Comparison of ENCODE assay signal across 8 mouse cellular contexts in the genomic region with DNA sequence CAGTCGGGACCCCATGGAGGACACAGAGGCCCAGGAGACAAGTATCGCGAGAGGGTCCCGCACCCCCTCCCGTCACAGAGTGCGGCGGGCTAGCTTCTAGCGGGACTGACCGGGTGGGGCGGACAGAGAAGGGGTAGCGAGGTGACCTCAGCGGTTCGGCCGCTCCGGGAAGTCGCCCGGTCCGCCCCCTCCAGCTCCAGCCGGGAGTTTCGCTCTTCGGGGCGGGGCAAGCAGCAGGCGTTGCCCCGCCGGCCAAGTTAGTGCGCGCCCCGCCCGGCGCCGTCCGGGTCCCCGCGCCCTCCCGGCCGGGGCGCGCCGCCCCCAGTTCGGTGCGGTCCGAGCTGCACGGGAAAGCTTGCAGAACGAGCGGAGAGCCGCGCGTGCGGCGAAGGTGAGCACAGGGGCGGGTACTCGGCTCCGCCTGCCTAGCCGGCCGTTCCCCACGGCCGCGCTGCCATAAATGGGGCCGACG. TPM values are rescaled to one million over a fixed set of nuclear protein-coding genes. Genes with fewer than 3 reads are reported as not detected.
DNase-seq lines count a peak whose midpoint lies in the region; ATAC-seq lines count a peak whose summit lies in the region.

Gene Zbtb42, plus strand, starts transcription at position 274 of the 472 bp plus-strand sequence.

- H3K27me3 ChIP-seq in hindbrain, embryonic 14.5 days (ENCODE audit: control insufficient read depth, insufficient read depth, low read length): peaks cover 26% of the 10 kb centered on the region
- H3K27me3 ChIP-seq in midbrain, embryonic 15.5 days (replicated peaks): peaks cover 35% of the 10 kb centered on the region

- no peak for ATAC-seq in hindbrain, embryonic 14.5 days (ENCODE audit: low FRiP score)
- no peak for ATAC-seq in midbrain, embryonic 15.5 days (replicated peaks)

- H3K27ac ChIP-seq in hindbrain, embryonic 14.5 days: no peak within 1 kb of the TSS
- no peak within 1 kb of the TSS for H3K27ac ChIP-seq in midbrain, embryonic 15.5 days

- H3K4me2 ChIP-seq in hindbrain, embryonic 14.5 days (replicated peaks): peak within 1 kb of the TSS; percentile 93
- H3K4me2 ChIP-seq in midbrain, embryonic 15.5 days: peak within 1 kb of the TSS; percentile 86

- WGBS in hindbrain, embryonic 14.5 days: 1% methylated on average over 49 of the region's 60 CpGs
- 0% methylated on average over 60 of the region's 60 CpGs for WGBS in midbrain, embryonic 15.5 days

- peaks cover 25% of the 10 kb centered on the region for H3K4me1 ChIP-seq in hindbrain, embryonic 14.5 days (replicated peaks; ENCODE audit: control insufficient read depth, insufficient read depth, low read length)
- H3K4me1 ChIP-seq in midbrain, embryonic 15.5 days: peaks cover 36% of the 10 kb centered on the region

- peak within 1 kb of the TSS; percentile 47 for H3K4me3 ChIP-seq in hindbrain, embryonic 14.5 days (replicated peaks; ENCODE audit: low read length)
- peak within 1 kb of the TSS; percentile 44 for H3K4me3 ChIP-seq in midbrain, embryonic 15.5 days

- peak; percentile 40 to 43 for DNase-seq in B cell, adult 2 months
- DNase-seq in adrenal gland, adult 2 months: peak; percentile 87
- peak; percentile 72 for DNase-seq in forelimb bud, embryonic 11.5 days (ENCODE audit: low read depth, low spot score)
- no peak for DNase-seq in hindbrain, embryonic 14.5 days (ENCODE audit: low spot score)
- peak; percentile 55 for DNase-seq in liver
- peak; percentile 61 for DNase-seq in thymus, postnatal 4 days
- DNase-seq in right cerebral cortex, adult 2 months (ENCODE audit: low spot score in 2 of 2): no peak

- H3K9ac ChIP-seq in hindbrain, embryonic 14.5 days: peak within 1 kb of the TSS; percentile 53
- peak within 1 kb of the TSS; percentile 26 for H3K9ac ChIP-seq in midbrain, embryonic 15.5 days

- no peaks in the 10 kb centered on the region for H3K9me3 ChIP-seq in hindbrain, embryonic 14.5 days (ENCODE audit: control insufficient read depth, low read length)
- no peaks in the 10 kb centered on the region for H3K9me3 ChIP-seq in midbrain, embryonic 15.5 days

- no peaks in the 10 kb centered on the region for H3K36me3 ChIP-seq in hindbrain, embryonic 14.5 days (replicated peaks; ENCODE audit: control insufficient read depth, insufficient read depth)
- H3K36me3 ChIP-seq in midbrain, embryonic 15.5 days (replicated peaks): no peaks in the 10 kb centered on the region

RNA-seq across cellular contexts. Expression of gene Zbtb42, which starts in this region (rescaled TPM):
- 10 to 100 TPM in 1 of 2 experiments, 1 to 10 TPM in 1; 5.5 to 15.8 TPM for total RNA-seq in adrenal gland, adult 2 months (2021)
- 25.5 and 32.6 TPM in 2 replicates for polyA plus RNA-seq in adrenal gland, adult 2 months (2012; rRNA removed)
- polyA plus RNA-seq in hindbrain, embryonic 14.5 days (2014; fragmentation: Nextera tagmentation; extraction: Ambion mirVana): 2.2 and 4.7 TPM in 2 replicates
- 1.9 and 2.5 TPM in 2 replicates for polyA plus RNA-seq in midbrain, embryonic 15.5 days (2015; fragmentation: Nextera tagmentation; extraction: Ambion mirVana)

Comparison
In these comparisons a context has a peak if more than half of its experiments do, and no peak if none do; other contexts are left out.
1. DNase-seq: peak in B cell, adult 2 months (2 of 2), adrenal gland, adult 2 months (single experiment), forelimb bud, embryonic 11.5 days (single experiment), liver (single experiment) and thymus, postnatal 4 days (single experiment); none in hindbrain, embryonic 14.5 days (single experiment) and right cerebral cortex, adult 2 months (0 of 2).